12 mouse cellular contexts compared by ENCODE assay signal in genomic region chr10:59777246-59777645, GRCm38 (mm10).
A peak's percentile ranks its signal among the peaks of the same experiment; 100 is the strongest.
DNase-seq lines count a peak whose midpoint lies in the region; ATAC-seq and TF ChIP-seq lines count a peak whose summit lies in the region.
"Had no signal": no experiment of that assay in that cellular context is flagged by ENCODE, and none has a peak within 500 bp of the region (broad histone marks: within the 10 kb centered on the region; RNA-seq: fewer than 3 reads in every experiment).

No protein-coding gene starts in this region.

- H3K9ac ChIP-seq in heart, embryonic 11.5 days (ENCODE audit: low read depth, low read length), result no peak overlapping the region
- H3K9ac ChIP-seq in lung, embryonic 14.5 days, result no peak overlapping the region
- H3K9ac ChIP-seq: embryonic facial prominence, embryonic 13.5 days had no signal

- no peak overlapping the region for H3K4me3 ChIP-seq in heart, embryonic 11.5 days (ENCODE audit: low read depth, low read length)
- no peak overlapping the region for H3K4me3 ChIP-seq in lung, embryonic 14.5 days (ENCODE audit: low read depth, low read length)
- H3K4me3 ChIP-seq in cerebellum, adult 2 months (replicated peaks; ENCODE audit: insufficient read depth, low read depth, low read length), result no peak overlapping the region
- H3K4me3 ChIP-seq: embryonic facial prominence, embryonic 13.5 days had no signal

- intact Hi-C loops in heart, postnatal 25 days (cut with DNase I), result no loop called here
- intact Hi-C loops in gastrocnemius, postnatal 36 days (cut with DNase I), result no loop called here

- DNase-seq in heart, postnatal 25 days (ENCODE audit: low spot score), result no peak
- peak; percentile 24 for DNase-seq in 3T3-L1 (ENCODE audit: low read depth, low spot score)
- DNase-seq in adrenal gland, postnatal 25 days, result peak; percentile 12
- DNase-seq in lung, embryonic 14.5 days, result peak; percentile 46
- DNase-seq in thymus, postnatal 4 days, result no peak
- DNase-seq in cerebellum, adult 2 months, result no peak
- DNase-seq in gastrocnemius, postnatal 36 days, result no peak
- DNase-seq: cerebellum, adult 11-12 months; gastrocnemius, postnatal 25 days had no signal

- H3K4me2 ChIP-seq in heart, embryonic 11.5 days, result no peak overlapping the region
- no peak overlapping the region for H3K4me2 ChIP-seq in lung, embryonic 14.5 days
- H3K4me2 ChIP-seq: embryonic facial prominence, embryonic 13.5 days had no signal

- H3K27ac ChIP-seq in heart, embryonic 11.5 days (ENCODE audit: low read depth, low read length), result no peak overlapping the region
- H3K27ac ChIP-seq in lung, embryonic 14.5 days (ENCODE audit: low read depth), result no peak overlapping the region
- H3K27ac ChIP-seq in cerebellum, adult 2 months (ENCODE audit: insufficient read depth, low read length), result no peak overlapping the region
- H3K27ac ChIP-seq: embryonic facial prominence, embryonic 13.5 days; kidney, postnatal 0 days had no signal

- no peaks in the 10 kb centered on the region for H3K27me3 ChIP-seq in heart, embryonic 11.5 days (ENCODE audit: control insufficient read depth, insufficient read depth, low read length)
- H3K27me3 ChIP-seq in lung, embryonic 14.5 days (ENCODE audit: insufficient read depth, low read length), result no peaks in the 10 kb centered on the region
- H3K27me3 ChIP-seq in cerebellum, adult 2 months (ENCODE audit: control insufficient read depth, insufficient read depth, low read length), result no peaks in the 10 kb centered on the region
- H3K27me3 ChIP-seq: embryonic facial prominence, embryonic 13.5 days had no signal

- WGBS in heart, embryonic 11.5 days (ENCODE audit: insufficient replicate concordance), result 35% methylated on average over 3 of the region's 3 CpGs
- WGBS in lung, embryonic 14.5 days, result 45% methylated on average over 3 of the region's 3 CpGs
- WGBS in cerebellum, adult 2 months, result 94% methylated on average over 3 of the region's 3 CpGs

- H3K4me1 ChIP-seq in heart, embryonic 11.5 days (ENCODE audit: control insufficient read depth, insufficient read depth, low read length), result peaks cover 11% of the 10 kb centered on the region
- no peaks in the 10 kb centered on the region for H3K4me1 ChIP-seq in lung, embryonic 14.5 days (ENCODE audit: insufficient read depth)
- peaks cover 4% of the 10 kb centered on the region for H3K4me1 ChIP-seq in cerebellum, adult 2 months (ENCODE audit: control insufficient read depth, insufficient read depth, low read length)
- H3K4me1 ChIP-seq: embryonic facial prominence, embryonic 13.5 days had no signal

- TF ChIP-seq CTCF in lung, embryonic 14.5 days (IDR thresholded peaks at IDR 0.05; ENCODE audit: low read depth), result no peak
- TF ChIP-seq CTCF in cerebellum, adult 2 months (IDR thresholded peaks at IDR 0.05; ENCODE audit: borderline replicate concordance, insufficient read depth, low read depth, low read length), result no peak

- ATAC-seq in heart, embryonic 11.5 days (replicated peaks; ENCODE audit: insufficient number of reproducible peaks, low FRiP score, low TSS enrichment), result peak; percentile 35; the same call in 1 of the 2 replicates
- no peak for ATAC-seq in lung, embryonic 14.5 days (ENCODE audit: insufficient read depth)

- H3K36me3 ChIP-seq in heart, embryonic 11.5 days (ENCODE audit: control insufficient read depth, insufficient read depth, low read length), result no peaks in the 10 kb centered on the region
- H3K36me3 ChIP-seq in lung, embryonic 14.5 days (ENCODE audit: insufficient read depth), result 0 out of 2 replicates have a peak, but pooled peaks cover 4% of the 10 kb centered on the region

- H3K9me3 ChIP-seq in heart, embryonic 11.5 days (replicated peaks; ENCODE audit: control insufficient read depth, low read length), result no peaks in the 10 kb centered on the region
- H3K9me3 ChIP-seq in lung, embryonic 14.5 days (ENCODE audit: low read depth, low read length), result no peaks in the 10 kb centered on the region
- H3K9me3 ChIP-seq: embryonic facial prominence, embryonic 13.5 days had no signal

- TF ChIP-seq POLR2A in cerebellum, adult 2 months (IDR thresholded peaks at IDR 0.05; ENCODE audit: borderline replicate concordance, insufficient read depth, low read length), result no peak

Comparison
In these comparisons a context has a peak if more than half of its experiments do, and no peak if none do; other contexts are left out.
1. DNase-seq: peak in 3T3-L1 (single experiment), adrenal gland, postnatal 25 days (single experiment) and lung, embryonic 14.5 days (single experiment); none in heart, postnatal 25 days (single experiment), thymus, postnatal 4 days (single experiment), cerebellum, adult 2 months (0 of 2) and gastrocnemius, postnatal 36 days (0 of 2).